Mouse (Mus musculus): Measurements from ENCODE around the gene Gm14137.

DNA sequence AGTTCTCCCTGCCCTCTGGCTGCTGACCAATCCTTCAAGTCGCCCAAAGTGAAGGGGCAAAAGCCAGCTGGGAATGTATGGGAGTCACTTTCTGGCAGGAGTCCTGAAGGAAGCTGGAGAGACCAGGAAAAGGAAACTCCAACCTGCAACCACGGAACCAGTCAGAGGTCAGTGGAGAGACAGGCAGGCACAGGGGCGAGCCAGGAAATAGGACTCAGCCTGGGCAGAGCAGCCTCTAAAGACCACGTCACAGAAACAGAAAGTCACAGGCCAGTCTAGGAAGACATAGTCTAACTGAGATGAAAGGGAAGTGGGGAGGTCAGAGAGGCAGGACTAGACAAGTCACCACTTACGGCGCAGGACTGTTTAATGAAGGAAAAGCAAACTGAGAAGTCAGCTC, 1.3 kb downstream of the Gm14137 start:
- TF ChIP-seq CTCF (IDR thresholded peaks at IDR 0.05; ENCODE audit: borderline replicate concordance, insufficient read depth, low read length) (no peak), POLR2A (IDR thresholded peaks at IDR 0.05; ENCODE audit: low read depth, low read length) (no peak)

Measured in embryonic fibroblast, embryonic 13.5 days (primary cell).